9 mouse cellular contexts compared by ENCODE assay signal in genomic region chr8:126914609-126915375, GRCm38 (mm10). TPM values are rescaled to one million over a fixed set of nuclear protein-coding genes. Genes with fewer than 3 reads are reported as not detected.
A peak's percentile ranks its signal among the peaks of the same experiment; 100 is the strongest.
DNase-seq lines count a peak whose midpoint lies in the region; ATAC-seq and TF ChIP-seq lines count a peak whose summit lies in the region.
"Had no signal": no experiment of that assay in that cellular context is flagged by ENCODE, and none has a peak within 500 bp of the region (broad histone marks: within the 10 kb centered on the region; RNA-seq: fewer than 3 reads in every experiment).

No protein-coding gene starts in this region.

- no peaks in the 10 kb centered on the region for H3K9me3 ChIP-seq in embryonic facial prominence, embryonic 13.5 days
- no peaks in the 10 kb centered on the region for H3K9me3 ChIP-seq in embryonic facial prominence, embryonic 10.5 days
- H3K9me3 ChIP-seq in kidney, embryonic 14.5 days (ENCODE audit: control insufficient read depth, low read length) = no peaks in the 10 kb centered on the region
- H3K9me3 ChIP-seq in ES-E14 (ENCODE audit: control insufficient read depth, insufficient read depth, low read depth, low read length) = no peaks in the 10 kb centered on the region
- H3K9me3 ChIP-seq in hindbrain, embryonic 14.5 days (ENCODE audit: control insufficient read depth, low read length) = no peaks in the 10 kb centered on the region
- no peaks in the 10 kb centered on the region for H3K9me3 ChIP-seq in limb, embryonic 10.5 days (replicated peaks)

- H3K9ac ChIP-seq in embryonic facial prominence, embryonic 13.5 days = 0 out of 2 replicates have a peak overlapping the region, but pooled peaks have one; percentile 46
- no peak overlapping the region for H3K9ac ChIP-seq in kidney, embryonic 14.5 days (ENCODE audit: low read depth, low read length)
- no peak overlapping the region for H3K9ac ChIP-seq in ES-E14 (ENCODE audit: insufficient read depth, low read depth, low read length, poor library complexity, severe bottlenecking)
- H3K9ac ChIP-seq in hindbrain, embryonic 14.5 days = no peak overlapping the region

- no peaks in the 10 kb centered on the region for H3K36me3 ChIP-seq in embryonic facial prominence, embryonic 13.5 days
- no peaks in the 10 kb centered on the region for H3K36me3 ChIP-seq in embryonic facial prominence, embryonic 10.5 days (replicated peaks)
- H3K36me3 ChIP-seq in kidney, embryonic 14.5 days (ENCODE audit: control insufficient read depth, insufficient read depth, low read length) = no peaks in the 10 kb centered on the region
- no peaks in the 10 kb centered on the region for H3K36me3 ChIP-seq in ES-E14 (ENCODE audit: control insufficient read depth, insufficient read depth, low read length, poor library complexity, severe bottlenecking)
- no peaks in the 10 kb centered on the region for H3K36me3 ChIP-seq in hindbrain, embryonic 14.5 days (replicated peaks; ENCODE audit: control insufficient read depth, insufficient read depth)
- no peaks in the 10 kb centered on the region for H3K36me3 ChIP-seq in limb, embryonic 10.5 days

- peak overlapping the region; percentile 28; the same call in 1 of the 2 replicates for H3K27ac ChIP-seq in embryonic facial prominence, embryonic 13.5 days
- H3K27ac ChIP-seq in embryonic facial prominence, embryonic 10.5 days (replicated peaks) = no peak overlapping the region
- no peak overlapping the region for H3K27ac ChIP-seq in kidney, embryonic 14.5 days (ENCODE audit: low read depth, low read length)
- H3K27ac ChIP-seq in ES-E14 (ENCODE audit: insufficient read depth, low read depth, low read length, poor library complexity, severe bottlenecking) = no peak overlapping the region
- 0 out of 2 replicates have a peak overlapping the region, but pooled peaks have one; percentile 44 for H3K27ac ChIP-seq in hindbrain, embryonic 14.5 days
- no peak overlapping the region for H3K27ac ChIP-seq in limb, embryonic 10.5 days

- no peak for ATAC-seq in embryonic facial prominence, embryonic 13.5 days (ENCODE audit: insufficient number of reproducible peaks, insufficient read depth, low FRiP score, low TSS enrichment, low read depth)
- no peak for ATAC-seq in kidney, embryonic 14.5 days (ENCODE audit: low FRiP score, low TSS enrichment)
- ATAC-seq in hindbrain, embryonic 14.5 days (ENCODE audit: low FRiP score) = no peak

- WGBS in embryonic facial prominence, embryonic 13.5 days = 40% methylated on average over 10 of the region's 10 CpGs
- WGBS in embryonic facial prominence, embryonic 10.5 days = 36% methylated on average over 10 of the region's 10 CpGs
- WGBS in kidney, embryonic 14.5 days = 30% methylated on average over 10 of the region's 10 CpGs
- 27% methylated on average over 10 of the region's 10 CpGs for WGBS in hindbrain, embryonic 14.5 days
- WGBS in limb, embryonic 10.5 days = 52% methylated on average over 10 of the region's 10 CpGs

- no peak for DNase-seq in embryonic facial prominence, embryonic 10.5 days (ENCODE audit: low spot score)
- DNase-seq in kidney, adult 11 months = peak; percentile 46
- DNase-seq in ES-E14 (ENCODE audit: low read depth, low spot score) = no peak
- DNase-seq in hindbrain, embryonic 14.5 days (ENCODE audit: low spot score) = no peak
- no peak for DNase-seq in limb, embryonic 10.5 days (ENCODE audit: low spot score)
- no peak for DNase-seq in urinary bladder, postnatal 4 days (ENCODE audit: low spot score in 2 of 2)
- DNase-seq: spleen, adult 18-20 months had no signal

- H3K27me3 ChIP-seq in embryonic facial prominence, embryonic 13.5 days = no peaks in the 10 kb centered on the region
- no peaks in the 10 kb centered on the region for H3K27me3 ChIP-seq in embryonic facial prominence, embryonic 10.5 days (replicated peaks; ENCODE audit: low read depth, poor library complexity, severe bottlenecking)
- H3K27me3 ChIP-seq in kidney, embryonic 14.5 days (ENCODE audit: control insufficient read depth, insufficient read depth, low read length) = no peaks in the 10 kb centered on the region
- no peaks in the 10 kb centered on the region for H3K27me3 ChIP-seq in hindbrain, embryonic 14.5 days (ENCODE audit: control insufficient read depth, insufficient read depth, low read length)
- peaks cover 9% of the 10 kb centered on the region; the same call in 1 of the 2 replicates for H3K27me3 ChIP-seq in limb, embryonic 10.5 days (ENCODE audit: low read depth, poor library complexity, severe bottlenecking)

- peaks cover 44% of the 10 kb centered on the region for H3K4me1 ChIP-seq in embryonic facial prominence, embryonic 13.5 days
- H3K4me1 ChIP-seq in embryonic facial prominence, embryonic 10.5 days = peaks cover 37% of the 10 kb centered on the region
- H3K4me1 ChIP-seq in kidney, embryonic 14.5 days (ENCODE audit: control insufficient read depth, insufficient read depth, low read length) = peaks cover 14% of the 10 kb centered on the region
- H3K4me1 ChIP-seq in ES-E14 (ENCODE audit: control insufficient read depth in 2 of 2, insufficient read depth in 2 of 2, low read length in 2 of 2, poor library complexity in 1 of 2) = no peaks in the 10 kb centered on the region; a peak in 1 of 4 replicates
- peaks cover 16% of the 10 kb centered on the region; the same call in 1 of the 2 replicates for H3K4me1 ChIP-seq in hindbrain, embryonic 14.5 days (replicated peaks; ENCODE audit: control insufficient read depth, insufficient read depth, low read length)
- peaks cover 31% of the 10 kb centered on the region for H3K4me1 ChIP-seq in limb, embryonic 10.5 days

- H3K4me2 ChIP-seq in embryonic facial prominence, embryonic 13.5 days = no peak overlapping the region
- no peak overlapping the region for H3K4me2 ChIP-seq in kidney, embryonic 14.5 days (replicated peaks; ENCODE audit: low read depth, low read length)
- H3K4me2 ChIP-seq in hindbrain, embryonic 14.5 days (replicated peaks) = no peak overlapping the region

- in situ Hi-C loops in ES-E14 (cut with MboI; ENCODE audit: low sequenced_read_pairs in 2 of 2, unreplicated experiment in 2 of 2) = no loop called here

- H3K4me3 ChIP-seq in embryonic facial prominence, embryonic 13.5 days = no peak overlapping the region
- no peak overlapping the region for H3K4me3 ChIP-seq in embryonic facial prominence, embryonic 10.5 days
- no peak overlapping the region for H3K4me3 ChIP-seq in kidney, embryonic 14.5 days (ENCODE audit: low read length)
- no peak overlapping the region for H3K4me3 ChIP-seq in ES-E14 (ENCODE audit: insufficient read depth in 1 of 2, low read depth in 1 of 2, low read length in 2 of 2, poor library complexity in 1 of 2, severe bottlenecking in 1 of 2)
- no peak overlapping the region for H3K4me3 ChIP-seq in hindbrain, embryonic 14.5 days (replicated peaks; ENCODE audit: low read length)
- H3K4me3 ChIP-seq in limb, embryonic 10.5 days = no peak overlapping the region

TF ChIP-seq in ES-E14, 5 proteins besides CTCF, POLR2A, EP300 and RAD21:
- TF ChIP-seq MAFK (IDR thresholded peaks at IDR 0.05; ENCODE audit: insufficient read depth, low read depth, low read length) (0 out of 2 replicates have a peak, but pooled peaks have one; percentile 16), ZC3H11A (IDR thresholded peaks at IDR 0.05; ENCODE audit: borderline replicate concordance, low read depth, low read length) (no peak)

RNA-seq across cellular contexts. Expression of gene Tomm20, which starts 30.9 kb away (rescaled TPM):
- polyA plus RNA-seq in embryonic facial prominence, embryonic 13.5 days (2015; fragmentation: Nextera tagmentation; extraction: Ambion mirVana) = 180 and 207 TPM in 2 replicates
- polyA plus RNA-seq in embryonic facial prominence, embryonic 10.5 days (2016; fragmentation: Nextera tagmentation; extraction: Ambion mirVana) = 285 and 304 TPM in 2 replicates
- 262 and 292 TPM in 2 replicates for polyA plus RNA-seq in kidney, embryonic 14.5 days (2014; fragmentation: Nextera tagmentation; extraction: Ambion mirVana)
- 815 and 854 TPM in 2 replicates for total RNA-seq in ES-E14 (2012; rRNA removed)
- polyA plus RNA-seq in hindbrain, embryonic 14.5 days (2014; fragmentation: Nextera tagmentation; extraction: Ambion mirVana) = 208 and 216 TPM in 2 replicates
- polyA plus RNA-seq in limb, embryonic 10.5 days (2016; fragmentation: Nextera tagmentation; extraction: Ambion mirVana) = 301 and 341 TPM in 2 replicates

RNA-seq across cellular contexts. Expression of gene Rbm34, which starts 56.1 kb away (rescaled TPM):
- polyA plus RNA-seq in embryonic facial prominence, embryonic 13.5 days (2015; fragmentation: Nextera tagmentation; extraction: Ambion mirVana) = 25.3 and 31.7 TPM in 2 replicates
- polyA plus RNA-seq in embryonic facial prominence, embryonic 10.5 days (2016; fragmentation: Nextera tagmentation; extraction: Ambion mirVana) = 24.9 and 26.9 TPM in 2 replicates
- 28.7 and 33.0 TPM in 2 replicates for polyA plus RNA-seq in kidney, embryonic 14.5 days (2014; fragmentation: Nextera tagmentation; extraction: Ambion mirVana)
- total RNA-seq in ES-E14 (2012; rRNA removed) = 22.4 and 32.5 TPM in 2 replicates
- 23.2 and 24.3 TPM in 2 replicates for polyA plus RNA-seq in hindbrain, embryonic 14.5 days (2014; fragmentation: Nextera tagmentation; extraction: Ambion mirVana)
- polyA plus RNA-seq in limb, embryonic 10.5 days (2016; fragmentation: Nextera tagmentation; extraction: Ambion mirVana) = 27.7 and 28.9 TPM in 2 replicates

Comparison
In these comparisons a context has a peak if more than half of its experiments do, and no peak if none do; other contexts are left out.
1. H3K27ac ChIP-seq: peak in embryonic facial prominence, embryonic 13.5 days (single experiment) and hindbrain, embryonic 14.5 days (single experiment); none in embryonic facial prominence, embryonic 10.5 days (single experiment), kidney, embryonic 14.5 days (single experiment), ES-E14 (single experiment) and limb, embryonic 10.5 days (single experiment).